Comparison of ENCODE assay signal across 8 mouse cellular contexts in genomic region chr9:20544070-20544821, GRCm38 (mm10). TPM values are rescaled to one million over a fixed set of nuclear protein-coding genes. Genes with fewer than 3 reads are reported as not detected.
DNase-seq lines count a peak whose midpoint lies in the region; ATAC-seq lines count a peak whose summit lies in the region.

No protein-coding gene starts in this region.

- no peaks in the 10 kb centered on the region for H3K36me3 ChIP-seq in intestine, embryonic 15.5 days
- no peaks in the 10 kb centered on the region for H3K36me3 ChIP-seq in megakaryocyte, embryonic 14.5 days (replicated peaks; ENCODE audit: low read length)

- H3K4me1 ChIP-seq in intestine, embryonic 15.5 days (replicated peaks) = peaks cover 4% of the 10 kb centered on the region; the same call in 1 of the 2 replicates
- peaks cover 11% of the 10 kb centered on the region; the same call in 1 of the 2 replicates for H3K4me1 ChIP-seq in megakaryocyte, embryonic 14.5 days

- H3K27me3 ChIP-seq in intestine, embryonic 15.5 days (replicated peaks) = no peaks in the 10 kb centered on the region
- peaks cover 16% of the 10 kb centered on the region for H3K27me3 ChIP-seq in megakaryocyte, embryonic 14.5 days (replicated peaks)

- DNase-seq in adrenal gland, adult 2 months = peak; percentile 90
- peak; percentile 78 for DNase-seq in embryo, embryonic 11.5 days (ENCODE audit: low read depth, low spot score)
- DNase-seq in gonadal fat pad, adult 2 months (ENCODE audit: low read depth) = peak; percentile 73
- DNase-seq in left cerebral cortex, postnatal 10 days (ENCODE audit: extremely low spot score in 1 of 2, low spot score in 2 of 2) = peak; percentile 67 to 94
- peak; percentile 60 to 62 for DNase-seq in right cerebral cortex, adult 2 months (ENCODE audit: low spot score in 2 of 2)
- peak; percentile 87 for DNase-seq in urinary bladder, adult 2 months (ENCODE audit: low spot score)

- ATAC-seq in intestine, embryonic 15.5 days = peak; percentile 95

- peak overlapping the region; percentile 39 for H3K4me3 ChIP-seq in intestine, embryonic 15.5 days (replicated peaks)
- H3K4me3 ChIP-seq in megakaryocyte, embryonic 14.5 days (replicated peaks) = peak overlapping the region; percentile 88

- intact Hi-C loops in left cerebral cortex, postnatal 10 days (cut with DNase I) = no loop called here

- H3K9me3 ChIP-seq in intestine, embryonic 15.5 days = no peaks in the 10 kb centered on the region
- peaks cover 10% of the 10 kb centered on the region; the same call in 1 of the 2 replicates for H3K9me3 ChIP-seq in megakaryocyte, embryonic 14.5 days

- peak overlapping the region; percentile 83 for H3K4me2 ChIP-seq in intestine, embryonic 15.5 days (replicated peaks)

- peak overlapping the region; percentile 84 for H3K27ac ChIP-seq in intestine, embryonic 15.5 days

- WGBS in intestine, embryonic 15.5 days = 2% methylated on average over 43 of the region's 43 CpGs

- H3K9ac ChIP-seq in intestine, embryonic 15.5 days = peak overlapping the region; percentile 43

RNA-seq across cellular contexts. Expression of gene Zfp266, which starts 23.0 kb away (rescaled TPM):
- total RNA-seq in adrenal gland, adult 2 months (2021) = 10 to 100 TPM; 36.4 to 39.4 TPM
- 1.1 and 1.3 TPM in 2 replicates for polyA plus RNA-seq in adrenal gland, adult 2 months (2012; rRNA removed)
- 9.1 and 9.7 TPM in 2 replicates for polyA plus RNA-seq in gonadal fat pad, adult 2 months (2012; rRNA removed)
- polyA plus RNA-seq in intestine, embryonic 15.5 days (2015; fragmentation: Nextera tagmentation; extraction: Ambion mirVana) = 55.1 and 62.4 TPM in 2 replicates
- 10 to 100 TPM; 54.4 to 56.7 TPM for total RNA-seq in left cerebral cortex, postnatal 10 days (2021)
- polyA plus RNA-seq in megakaryocyte, embryonic 14.5 days (2012; ENCODE audit: insufficient read depth, low replicate concordance) = 0.26 and 0.56 TPM in 2 replicates
- 37.7 and 39.1 TPM in 2 replicates for polyA plus RNA-seq in urinary bladder, adult 2 months (2012; rRNA removed)

RNA-seq across cellular contexts. Expression of gene Zfp846, which starts 36.8 kb away (rescaled TPM):
- 1 to 10 TPM; 6.9 to 7.7 TPM for total RNA-seq in adrenal gland, adult 2 months (2021)
- 1.1 and 1.6 TPM in 2 replicates for polyA plus RNA-seq in adrenal gland, adult 2 months (2012; rRNA removed)
- 3.1 and 3.7 TPM in 2 replicates for polyA plus RNA-seq in gonadal fat pad, adult 2 months (2012; rRNA removed)
- 12.0 and 13.8 TPM in 2 replicates for polyA plus RNA-seq in intestine, embryonic 15.5 days (2015; fragmentation: Nextera tagmentation; extraction: Ambion mirVana)
- total RNA-seq in left cerebral cortex, postnatal 10 days (2021) = 10 to 100 TPM; 33.9 to 35.9 TPM
- polyA plus RNA-seq in megakaryocyte, embryonic 14.5 days (2012; ENCODE audit: insufficient read depth, low replicate concordance) = 1.6 TPM in 1 of 2 replicates, not detected in the other
- 6.9 TPM in 2 replicates for polyA plus RNA-seq in urinary bladder, adult 2 months (2012; rRNA removed)

RNA-seq across cellular contexts. Expression of gene Zfp426, which starts 51.7 kb away (rescaled TPM):
- 10 to 100 TPM; 22.2 to 25.0 TPM for total RNA-seq in adrenal gland, adult 2 months (2021)
- 2.1 and 2.3 TPM in 2 replicates for polyA plus RNA-seq in adrenal gland, adult 2 months (2012; rRNA removed)
- polyA plus RNA-seq in gonadal fat pad, adult 2 months (2012; rRNA removed) = 7.5 and 8.3 TPM in 2 replicates
- 15.1 and 15.7 TPM in 2 replicates for polyA plus RNA-seq in intestine, embryonic 15.5 days (2015; fragmentation: Nextera tagmentation; extraction: Ambion mirVana)
- 10 to 100 TPM; 30.0 to 33.5 TPM for total RNA-seq in left cerebral cortex, postnatal 10 days (2021)
- 0.37 and 1.2 TPM in 2 replicates for polyA plus RNA-seq in megakaryocyte, embryonic 14.5 days (2012; ENCODE audit: insufficient read depth, low replicate concordance)
- 16.0 and 17.1 TPM in 2 replicates for polyA plus RNA-seq in urinary bladder, adult 2 months (2012; rRNA removed)

Comparison
In these comparisons a context has a peak if more than half of its experiments do, and no peak if none do; other contexts are left out.
1. Peak in every context shown above with its lines: DNase-seq, ATAC-seq, H3K4me3 ChIP-seq and H3K27ac ChIP-seq.